Mouse (Mus musculus) kidney, postnatal 10 days (tissue): ENCODE results near the gene Slc8a3.
"Not testable (repeated sequence)": the region's sequence is repeated elsewhere in the genome, so short reads cannot be mapped to it uniquely, and the experiment has no call there.

Experiments used
- DNase-seq: peaks from one replicate; pipeline ENCODE4 v3.0.0; 2021; ENCODE audit warnings: mixed read lengths

The Slc8a3 gene

DNA sequence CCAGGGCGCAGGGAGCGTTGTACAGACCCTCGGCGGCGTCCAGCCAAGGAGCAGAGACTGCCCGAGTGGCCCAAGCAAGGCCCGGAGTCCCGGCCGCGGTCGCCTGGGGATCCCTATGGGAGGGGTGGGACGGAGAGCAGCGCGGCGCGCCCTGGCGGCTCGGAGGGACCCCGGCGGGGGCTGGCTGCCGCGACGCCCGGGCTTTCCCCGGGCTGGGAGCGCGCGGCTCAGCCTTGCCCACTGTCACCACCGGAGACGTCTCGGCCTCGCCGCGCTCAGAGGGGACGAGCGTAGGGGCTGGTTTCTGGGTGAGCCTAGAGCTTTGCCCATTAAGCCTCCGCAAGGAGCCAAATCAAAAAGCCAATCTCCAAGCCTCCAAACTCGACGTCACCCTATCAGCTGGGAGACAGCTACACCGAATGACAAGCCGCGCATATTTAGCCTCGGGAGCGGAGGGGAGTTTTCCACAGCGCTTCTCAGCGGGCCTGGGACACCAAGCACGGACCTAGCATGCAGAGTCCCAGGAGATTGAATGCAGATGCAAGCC lies at the start of gene Slc8a3:
Slc8a3 (minus strand) TSS at position 306 of the 547 bp plus-strand sequence.
- peak; percentile 25 for DNase-seq

- not testable (repeated sequence) for DNase-seq
Measured at GRCm38 (mm10) chr12:81379364-81379763, 46.4 kb upstream of the Slc8a3 start, which contains the start of gene Gm4787. Gene Gm4787 (minus strand): TSS chr12:81379464.

- DNase-seq: no peak
Measured at GRCm38 (mm10) chr12:81333841-81334240, 861 bp upstream of the Slc8a3 start.

DNA sequence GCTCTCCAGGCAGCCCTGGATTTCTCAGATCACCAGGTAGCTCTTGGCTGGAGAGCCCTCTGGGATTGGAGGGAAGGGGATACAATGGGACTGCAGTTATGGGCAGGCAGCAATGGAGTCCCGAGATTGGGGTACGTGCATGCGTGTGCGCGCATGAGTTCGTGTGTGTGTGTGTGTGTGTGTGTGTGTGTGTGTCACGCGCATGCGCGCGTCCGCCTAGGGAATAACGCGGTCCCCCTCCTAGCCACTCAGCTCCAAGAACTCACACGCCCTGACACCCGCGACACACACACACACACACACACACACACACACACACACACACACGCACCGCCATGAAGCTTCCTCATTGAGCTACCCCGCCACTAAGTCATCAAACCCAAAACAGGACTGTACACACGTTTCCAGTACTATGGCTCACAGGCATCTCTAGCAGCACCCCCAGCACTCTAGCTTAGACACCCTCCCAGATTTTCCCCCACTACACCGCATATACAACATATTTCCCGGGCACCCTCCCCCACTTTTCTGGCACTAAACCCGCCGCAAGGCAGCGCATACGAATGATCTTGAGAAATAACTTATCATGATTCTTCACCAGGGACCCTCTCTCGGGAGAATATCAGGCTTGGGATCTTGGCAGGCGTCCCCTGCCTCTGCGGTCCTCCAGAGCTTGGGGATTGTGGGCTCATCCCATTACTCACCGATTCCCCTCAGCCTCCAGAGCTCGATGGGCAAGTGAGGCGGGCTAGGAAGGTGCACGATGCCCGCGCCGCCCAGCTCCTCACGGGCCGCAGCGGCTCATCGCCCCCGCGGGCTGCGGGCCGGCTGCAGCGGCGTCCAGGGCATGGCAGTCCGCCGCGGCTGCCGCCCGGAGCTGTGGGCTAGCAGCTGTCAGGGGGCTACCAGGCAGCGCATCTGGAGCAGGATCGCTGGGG lies 774 bp downstream of the Slc8a3 start:
- DNase-seq: peak; percentile 24

DNA sequence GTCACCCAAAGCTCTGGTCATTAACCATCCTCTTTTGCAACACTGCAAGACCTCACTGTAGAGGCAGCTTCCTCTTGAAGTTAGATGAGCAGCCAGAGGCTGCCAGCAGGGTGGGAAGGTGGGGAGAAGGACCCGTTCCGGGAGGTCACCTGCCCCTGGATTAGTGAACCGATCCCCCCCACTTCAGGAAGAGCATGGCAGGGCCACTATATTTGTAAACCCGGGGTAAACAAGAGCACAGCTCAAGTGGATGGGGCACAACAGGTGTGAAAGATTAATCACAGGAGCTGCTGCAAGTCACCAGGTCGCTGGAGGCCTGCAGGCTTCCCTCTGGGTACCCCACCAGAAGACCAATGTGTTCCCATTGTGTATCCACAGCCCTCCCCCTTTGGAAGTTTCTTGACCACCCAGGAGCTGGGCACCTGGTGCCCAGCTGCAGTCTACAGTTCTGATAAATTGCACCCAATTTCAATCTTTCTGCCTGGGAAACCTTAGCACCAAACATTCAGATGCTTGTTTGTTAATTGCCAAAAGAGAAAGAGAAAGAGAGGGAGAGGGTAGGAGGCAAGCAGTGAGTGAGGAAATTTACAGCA lies 1.8 kb downstream of the Slc8a3 start:
- no peak for DNase-seq

DNA sequence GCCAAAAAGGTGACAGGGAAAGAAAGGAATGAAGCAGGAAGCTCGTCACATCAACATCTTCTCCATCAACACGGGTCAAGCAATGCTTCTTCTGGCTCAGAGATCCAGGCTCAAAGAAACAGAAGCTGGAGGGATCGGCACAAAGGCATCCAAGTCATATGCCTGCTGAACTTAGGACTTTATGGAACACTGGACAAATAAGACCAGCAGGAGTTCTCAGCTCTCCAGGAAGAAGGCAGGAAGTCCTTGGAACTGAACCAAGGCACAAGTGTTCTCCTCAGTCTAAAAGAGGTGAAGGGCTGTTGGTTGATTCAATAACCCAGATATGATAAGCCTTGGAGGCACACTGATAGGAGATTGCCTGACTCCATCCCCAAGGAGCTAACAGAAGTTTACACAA lies 8.0 kb downstream of the Slc8a3 start:
- DNase-seq: no peak

DNA sequence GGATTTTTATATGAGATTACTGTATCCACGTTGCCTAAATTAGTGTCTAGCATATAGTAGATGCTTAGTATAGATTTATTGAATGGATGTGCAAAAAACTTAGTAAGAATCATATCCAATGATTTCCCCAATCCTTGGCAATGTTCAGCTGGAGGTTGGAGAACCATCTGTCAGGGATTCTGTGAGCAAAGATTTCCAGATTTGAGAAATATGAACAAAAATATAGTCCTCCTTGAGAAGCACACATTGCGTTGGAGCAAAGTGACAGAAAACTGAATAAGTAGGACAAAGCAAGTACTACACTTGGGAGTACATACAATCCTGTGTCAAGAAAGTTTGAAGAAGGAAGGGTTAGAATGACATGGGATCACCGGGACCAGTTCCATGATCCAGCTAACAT lies 8.9 kb downstream of the Slc8a3 start:
- no peak for DNase-seq

GRCm38 (mm10) chr12:81321021-81321420 lies 12.0 kb downstream of the Slc8a3 start:
- peak; percentile 10 for DNase-seq

DNA sequence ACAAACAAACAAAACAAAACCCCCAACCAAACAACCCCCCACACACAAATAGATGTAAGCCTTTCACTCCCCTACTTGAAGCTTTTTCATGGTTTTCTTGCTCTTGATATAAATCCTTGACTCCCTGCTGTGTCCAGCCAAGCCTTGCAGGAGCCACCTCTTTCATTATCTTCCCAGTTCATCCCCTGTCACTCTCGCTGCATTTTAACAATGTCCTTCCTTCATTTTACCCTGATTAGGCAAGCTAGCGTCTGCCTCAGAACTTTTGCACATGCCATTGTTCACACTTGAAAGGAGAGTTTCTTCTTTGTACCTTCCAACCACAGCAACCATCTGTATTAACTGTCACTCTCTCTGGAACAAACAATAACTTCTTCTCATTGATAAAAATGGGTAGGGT lies 15.2 kb downstream of the Slc8a3 start:
- no peak for DNase-seq

- no peak for DNase-seq
Measured at GRCm38 (mm10) chr12:81315953-81316352, 17.0 kb downstream of the Slc8a3 start.

DNA sequence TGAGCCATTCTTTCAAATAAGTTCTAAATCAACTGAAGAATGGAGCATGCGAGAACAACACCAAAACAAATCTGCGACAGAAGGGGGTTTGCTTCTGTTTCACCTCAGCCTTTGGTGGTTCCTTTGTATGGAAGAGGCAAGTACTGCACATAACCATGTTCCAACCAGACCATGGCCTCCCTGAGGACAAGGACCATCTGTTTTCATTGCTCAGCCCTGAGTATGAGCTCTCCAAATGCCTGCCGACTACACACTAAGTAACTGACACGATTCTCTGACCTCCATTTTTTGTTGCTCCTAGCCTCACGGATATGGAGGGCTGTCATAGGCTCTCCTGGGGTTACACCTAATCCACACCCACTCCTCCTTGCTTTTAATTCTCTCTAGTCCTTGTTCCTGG lies 29.4 kb downstream of the Slc8a3 start:
- no peak for DNase-seq

DNA sequence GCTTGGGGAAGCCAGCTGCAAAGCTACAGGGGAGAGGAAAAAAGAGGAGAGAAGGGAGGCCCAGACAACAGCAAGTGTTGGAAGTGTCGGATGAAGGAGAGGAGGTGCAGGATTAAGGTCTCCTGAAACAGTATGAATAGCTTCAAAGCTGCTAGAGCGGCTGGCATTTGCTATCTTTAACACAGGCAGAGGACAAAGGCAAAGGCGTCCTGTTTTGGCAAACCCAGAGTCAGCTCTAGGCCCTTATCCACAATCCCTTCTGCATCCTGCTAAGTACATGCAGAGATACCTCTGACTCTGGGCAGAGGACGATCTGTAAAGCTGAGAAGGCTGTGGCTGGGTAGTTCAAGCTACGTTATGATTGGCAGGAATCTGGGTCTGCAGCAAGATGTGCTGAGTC lies 38.4 kb downstream of the Slc8a3 start:
- DNase-seq: no peak

DNA sequence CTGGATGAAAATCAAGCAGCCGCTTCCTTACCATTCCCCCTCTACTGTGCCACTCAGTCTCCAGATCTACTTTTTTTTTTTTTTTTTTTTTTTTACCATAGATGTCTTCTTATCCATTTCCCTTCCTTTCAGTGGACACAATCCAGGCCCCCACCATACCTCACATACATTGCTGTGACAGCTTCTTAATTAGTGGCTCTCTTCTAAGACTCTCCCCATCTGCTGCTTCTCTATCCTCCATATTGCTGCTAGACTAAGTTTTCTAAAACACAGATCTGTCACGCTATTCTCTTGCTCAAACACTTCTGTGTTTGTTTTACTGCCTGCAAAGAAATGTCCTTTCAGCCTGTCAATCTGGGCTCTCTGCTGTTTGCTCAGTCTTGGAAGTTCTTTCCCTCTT lies 54.9 kb downstream of the Slc8a3 start:
- DNase-seq: no peak

DNA sequence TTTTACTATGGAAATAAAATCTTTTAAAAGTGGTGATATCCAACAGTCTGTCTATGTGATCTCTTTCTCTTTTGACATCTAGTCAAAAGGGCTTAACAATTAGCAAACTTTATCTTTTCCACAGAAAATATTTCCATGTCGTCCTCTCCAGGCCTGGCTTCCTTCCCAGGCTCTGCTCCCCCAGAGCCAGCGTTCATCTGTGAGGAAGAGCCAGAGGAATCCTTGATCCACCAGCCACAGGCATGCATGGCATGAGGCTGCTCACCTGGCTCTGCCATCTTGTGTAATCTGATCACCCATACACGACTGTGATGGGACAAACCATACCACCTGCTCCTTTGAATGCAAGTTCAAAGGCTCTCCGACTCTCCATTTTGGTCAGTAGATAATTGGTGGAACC lies 58.4 kb downstream of the Slc8a3 start:
- DNase-seq: no peak

GRCm38 (mm10) chr12:81273333-81273732 lies 59.6 kb downstream of the Slc8a3 start:
- DNase-seq: no peak

DNA sequence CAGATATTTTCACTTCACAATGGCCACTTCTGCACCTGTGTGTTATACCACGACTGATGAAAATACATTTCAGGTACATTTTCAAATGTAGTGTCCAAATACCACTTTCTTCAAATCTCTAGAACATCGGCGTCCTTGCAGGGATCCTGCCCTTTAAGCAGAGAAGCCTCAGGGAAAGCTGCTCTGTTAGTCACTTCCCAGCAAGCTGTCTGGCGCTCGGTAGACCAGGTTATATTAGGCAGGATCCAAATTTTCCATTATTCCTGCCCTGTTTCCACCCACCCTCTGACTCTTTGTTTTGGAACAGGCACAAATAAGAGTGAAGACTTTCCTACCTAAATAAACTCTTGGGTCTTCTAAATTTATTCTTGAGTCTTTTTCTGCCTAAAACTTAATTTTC lies 63.7 kb downstream of the Slc8a3 start:
- no peak for DNase-seq

DNA sequence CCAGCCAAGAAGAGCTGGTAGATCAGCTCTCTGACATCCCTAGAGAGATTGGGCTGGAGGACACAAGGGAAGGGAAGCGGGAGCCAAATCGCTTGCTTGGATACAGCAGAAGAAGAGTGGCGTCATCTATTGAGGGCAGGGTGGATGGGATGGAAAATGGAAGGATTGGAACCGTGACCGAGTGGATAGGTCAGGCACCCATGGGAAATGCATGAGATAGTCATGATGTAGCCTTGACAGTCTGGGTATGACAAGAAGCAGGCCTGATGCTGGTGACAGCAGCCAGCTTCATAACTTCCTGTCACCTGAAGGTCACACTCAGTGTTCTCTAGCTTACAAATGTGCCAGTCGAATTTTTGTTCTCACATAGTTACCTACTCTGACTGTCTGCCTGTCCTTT lies 70.2 kb downstream of the Slc8a3 start:
- no peak for DNase-seq

GRCm38 (mm10) chr12:81258215-81258614 lies 74.8 kb downstream of the Slc8a3 start:
- no peak for DNase-seq

GRCm38 (mm10) chr12:81245411-81245810 lies 87.6 kb downstream of the Slc8a3 start:
- no peak for DNase-seq

GRCm38 (mm10) chr12:81244954-81245353 lies 88.0 kb downstream of the Slc8a3 start:
- DNase-seq: no peak

- no peak for DNase-seq
Measured at GRCm38 (mm10) chr12:81244492-81244891, 88.5 kb downstream of the Slc8a3 start.

DNA sequence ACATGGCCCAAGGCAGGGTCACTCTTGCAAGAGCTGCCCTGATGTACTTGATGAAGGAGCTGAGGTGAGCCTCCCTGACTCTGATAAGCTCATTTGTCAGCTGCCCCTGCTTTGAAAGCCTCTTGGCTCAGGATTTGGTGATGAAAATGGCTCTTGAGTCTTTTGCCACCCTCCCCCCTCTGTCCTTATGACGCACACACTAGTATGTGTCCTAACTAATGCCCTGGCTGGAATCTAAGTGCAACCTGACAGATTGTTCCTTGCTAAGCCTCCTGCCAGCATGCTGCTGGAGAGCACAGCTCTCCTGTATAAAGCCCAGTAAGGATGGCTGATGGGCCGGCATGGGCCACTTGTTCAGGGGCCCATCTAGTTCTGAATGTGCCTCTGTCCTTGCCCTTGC lies 91.3 kb downstream of the Slc8a3 start:
- no peak for DNase-seq

DNA sequence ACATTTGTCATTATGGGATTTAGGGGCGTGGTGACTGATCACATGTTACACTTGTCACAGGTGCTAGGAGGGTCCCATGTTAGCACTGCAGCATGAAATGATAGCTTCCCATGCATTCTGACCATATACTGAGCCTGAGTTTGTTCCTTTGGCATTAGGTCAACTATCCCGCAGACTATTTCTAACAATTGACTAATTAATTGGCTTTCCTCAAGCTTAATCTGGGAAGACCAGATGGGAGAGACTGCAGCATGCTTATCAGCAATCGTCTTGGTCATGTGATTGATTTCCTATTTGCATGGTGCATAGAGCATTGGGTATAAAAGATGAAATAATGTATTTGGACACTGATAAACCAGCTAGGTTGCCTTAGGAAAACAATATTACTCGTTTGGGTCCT lies 91.9 kb downstream of the Slc8a3 start:
- DNase-seq: no peak

- no peak for DNase-seq
Measured at GRCm38 (mm10) chr12:81237158-81237557, 95.8 kb downstream of the Slc8a3 start.
